Mouse (Mus musculus) forebrain, postnatal 0 days (tissue): ENCODE data around the gene Skor1. TPM values are rescaled to one million over a fixed set of nuclear protein-coding genes. Genes with fewer than 3 reads are reported as not detected.

ENCODE experiments used
- ATAC-seq: fragments of 200-750 bp; cut with Nextera tagmentation; 2 replicates; pipeline ENCODE4 v1.8.0; 2017; ENCODE audit warnings: mild to moderate bottlenecking, moderate library complexity
- DNase-seq: peaks from one replicate; pipeline ENCODE4 v3.0.0-alpha.2; 2015
- H3K27ac ChIP-seq: fragments of 300-500 bp; sonication (generic); 2 replicates; pipeline ENCODE4 v1.5.1; 2014; ENCODE audit warnings: low read depth, mild to moderate bottlenecking, antibody characterized with exemption, low read length, moderate library complexity, mixed read lengths
- H3K27me3 ChIP-seq: fragments of 300-500 bp; sonication (generic); 2 replicates; pipeline ENCODE4 v1.6.1; 2014; ENCODE audit warnings: mild to moderate bottlenecking, low read length, mixed read lengths; ENCODE audit not compliant: insufficient read depth
- H3K36me3 ChIP-seq: fragments of 300-500 bp; sonication (generic); 2 replicates; pipeline ENCODE4 v1.6.1; 2014; ENCODE audit warnings: mild to moderate bottlenecking, moderate library complexity; ENCODE audit not compliant: insufficient read depth
- H3K4me1 ChIP-seq: fragments of 300-500 bp; sonication (generic); 2 replicates; pipeline ENCODE4 v1.6.1; 2014; ENCODE audit warnings: antibody characterized with exemption; ENCODE audit not compliant: insufficient read depth
- H3K4me2 ChIP-seq: fragments of 300-500 bp; sonication (generic); 2 replicates; pipeline ENCODE4 v1.6.1; 2014; ENCODE audit warnings: low read depth, mild to moderate bottlenecking, moderate library complexity
- H3K4me3 ChIP-seq: fragments of 300-500 bp; sonication (generic); 2 replicates; pipeline ENCODE4 v1.5.1; 2014; ENCODE audit warnings: low read depth, low read length, mixed read lengths
- H3K9ac ChIP-seq: fragments of 300-500 bp; sonication (generic); 2 replicates; pipeline ENCODE4 v1.6.1; 2014; ENCODE audit warnings: mild to moderate bottlenecking
- H3K9me3 ChIP-seq: fragments of 300-500 bp; sonication (generic); 2 replicates; pipeline ENCODE4 v1.6.1; 2016; ENCODE audit warnings: low read length
- CTCF ChIP-seq: sonication (generic); IDR thresholded peaks from 2 replicates; pipeline ENCODE4 v1.5.1; 2016; ENCODE audit warnings: antibody characterized with exemption, control low read depth, low read depth
- WGBS: fragments of 180-500 bp; shearing (Covaris S2); extraction: QIAGEN DNeasy Blood & Tissue Kit; methylation state at CpG from one replicate; pipeline ENCODE4 v1.1.7; 2014; 5-methylcytosine and 5-hydroxymethylcytosine counted together
- polyA plus RNA-seq: library from polyadenylated mRNA; unstranded; fragments of >200 nt; fragmentation: Nextera tagmentation; extraction: Ambion mirVana; gene quantifications from 2 replicates; pipeline ENCODE4 v1.2.1, GENCODE M21; 2015
- total RNA-seq: library from RNA; depleted of rRNA; stranded (reverse); fragments of >200 nt; gene quantifications from 2 replicates; pipeline ENCODE4 v1.2.3, GENCODE M21; 2014

Skor1 gene
- total and polyA plus RNA-seq, 2 experiments from 2014 or later, result 0.30 to 1.0 TPM

- 1% methylated on average over 20 of the region's 20 CpGs for WGBS
- Histone ChIP-seq H3K9ac (no peak overlapping the region), H3K27me3 (peaks cover 75% of the 10 kb centered on the region), H3K4me2 (peak overlapping the region; percentile 59), H3K36me3 (no peaks in the 10 kb centered on the region), H3K27ac (no peak overlapping the region), H3K4me1 (peaks cover 6% of the 10 kb centered on the region; the same call in 1 of the 2 replicates), H3K4me3 (peak overlapping the region; percentile 37), H3K9me3 (no peaks in the 10 kb centered on the region)
- DNase-seq (no peak), ATAC-seq (no peak)
- no peak for TF ChIP-seq CTCF
Measured at GRCm38 (mm10) chr9:63149372-63149766, 608 bp upstream of the Skor1 start.

- H3K27me3 ChIP-seq, result peaks cover 66% of the 10 kb centered on the region
- H3K4me1 ChIP-seq, result peaks cover 6% of the 10 kb centered on the region; the same call in 1 of the 2 replicates
- H3K36me3 ChIP-seq, result no peaks in the 10 kb centered on the region
- DNase-seq, result peak; percentile 42
- no peak for TF ChIP-seq CTCF
- no peak overlapping the region for H3K4me3 ChIP-seq
- H3K9ac ChIP-seq, result no peak overlapping the region
- under 1% methylated on average over 14 of the region's 14 CpGs for WGBS
- no peak overlapping the region for H3K27ac ChIP-seq
- peak overlapping the region; percentile 59; the same call in 1 of the 2 replicates for H3K4me2 ChIP-seq
- no peaks in the 10 kb centered on the region for H3K9me3 ChIP-seq
- ATAC-seq, result no peak
Measured at GRCm38 (mm10) chr9:63147786-63148409, 863 bp downstream of the Skor1 start.

- Histone ChIP-seq H3K4me2 (no peak overlapping the region), H3K9me3 (no peaks in the 10 kb centered on the region), H3K27me3 (peaks cover 64% of the 10 kb centered on the region), H3K4me1 (peaks cover 6% of the 10 kb centered on the region; the same call in 1 of the 2 replicates), H3K36me3 (no peaks in the 10 kb centered on the region), H3K4me3 (no peak overlapping the region), H3K27ac (no peak overlapping the region), H3K9ac (no peak overlapping the region)
- no peak for ATAC-seq
- under 1% methylated on average over 9 of the region's 9 CpGs for WGBS
- DNase-seq, result peak; percentile 33
- TF ChIP-seq CTCF, result no peak
Measured at GRCm38 (mm10) chr9:63147296-63147695, 1.5 kb downstream of the Skor1 start.

GRCm38 (mm10) chr9:63146856-63147274 is 1.9 kb downstream of the Skor1 start:
- Histone ChIP-seq H3K4me2 (no peak overlapping the region; the same call in 1 of the 2 replicates), H3K4me3 (no peak overlapping the region), H3K9ac (no peak overlapping the region), H3K9me3 (no peaks in the 10 kb centered on the region), H3K27ac (no peak overlapping the region), H3K36me3 (no peaks in the 10 kb centered on the region), H3K27me3 (peaks cover 65% of the 10 kb centered on the region), H3K4me1 (peaks cover 5% of the 10 kb centered on the region; the same call in 1 of the 2 replicates)
- 3% methylated on average over 19 of the region's 20 CpGs for WGBS
- DNase-seq, result no peak
- ATAC-seq, result no peak
- TF ChIP-seq CTCF, result no peak

- Histone ChIP-seq H3K9me3 (no peaks in the 10 kb centered on the region), H3K4me2 (no peak overlapping the region), H3K36me3 (no peaks in the 10 kb centered on the region), H3K27me3 (peaks cover 65% of the 10 kb centered on the region), H3K9ac (no peak overlapping the region), H3K27ac (no peak overlapping the region), H3K4me3 (no peak overlapping the region), H3K4me1 (0 out of 2 replicates have a peak, but pooled peaks cover 3% of the 10 kb centered on the region)
- no peak for TF ChIP-seq CTCF
- peak; percentile 35 for DNase-seq
- no peak for ATAC-seq
- whole genome bisulfite sequencing, result 1% methylated on average over 46 of the region's 46 CpGs
Measured at GRCm38 (mm10) chr9:63146126-63146855, 2.5 kb downstream of the Skor1 start.

- ATAC-seq (no peak), DNase-seq (peak; percentile 61)
- Histone ChIP-seq H3K36me3 (no peaks in the 10 kb centered on the region), H3K27ac (no peak overlapping the region), H3K9ac (no peak overlapping the region), H3K4me1 (0 out of 2 replicates have a peak, but pooled peaks cover 3% of the 10 kb centered on the region), H3K4me2 (0 out of 2 replicates have a peak overlapping the region, but pooled peaks have one; percentile 3), H3K27me3 (peaks cover 65% of the 10 kb centered on the region), H3K4me3 (peak overlapping the region; percentile 12; the same call in 1 of the 2 replicates), H3K9me3 (no peaks in the 10 kb centered on the region)
- no peak for TF ChIP-seq CTCF
- WGBS, result 3% methylated on average over 73 of the region's 73 CpGs
Measured at GRCm38 (mm10) chr9:63145249-63146125, 3.3 kb downstream of the Skor1 start.
